Mouse (Mus musculus) gastrocnemius, postnatal 14 days (tissue): ENCODE results near the gene Gm20388. TPM values are rescaled to one million over a fixed set of nuclear protein-coding genes. Genes with fewer than 3 reads are reported as not detected.

Experiments used
- DNase-seq: peaks from one replicate; pipeline ENCODE4 v3.0.0; 2021; ENCODE audit warnings: mixed read lengths
- intact Hi-C: fragments of 180-260 bp; cut with DNase I; formaldehyde crosslinking; loops from one replicate; pipeline ENCODE4 v1.15.1; 2025; ENCODE audit warnings: low total_unique reads
- total RNA-seq, 2 experiments: library from RNA; stranded (reverse); gene quantifications; 2 replicates each; pipeline ENCODE4 v1.2.3; 2021

The Gm20388 gene
- total RNA-seq, 2 experiments from 2014 or later = 5.6 to 6.0 TPM

DNA sequence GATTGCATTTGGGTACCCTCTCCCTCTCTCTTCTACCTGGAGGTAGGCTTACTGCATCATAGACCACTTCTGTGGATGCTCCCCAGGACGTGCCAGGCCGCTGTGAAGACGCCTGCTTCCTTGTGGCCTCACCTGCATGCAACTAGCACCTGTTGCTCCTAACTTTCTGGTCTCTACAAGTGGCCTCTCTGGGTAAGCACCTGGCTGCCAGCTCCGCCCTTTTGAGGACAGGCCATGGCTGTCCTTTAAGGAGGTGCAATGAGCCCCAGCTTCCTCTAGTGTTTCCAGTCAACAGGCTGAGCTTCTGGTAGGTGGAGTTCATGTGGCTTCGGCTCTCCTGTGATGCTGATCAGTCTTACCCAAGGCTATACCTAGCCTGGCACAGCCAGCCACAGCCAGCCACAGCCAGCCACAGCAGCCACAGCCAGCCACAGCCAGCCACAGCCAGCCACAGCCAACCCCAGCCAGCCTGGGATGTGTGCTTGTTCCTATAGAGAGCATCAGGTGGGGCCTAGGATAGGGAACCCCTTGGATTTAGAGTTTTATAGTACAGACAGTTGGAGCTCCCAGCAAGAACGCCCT, 344.9 kb downstream of the Gm20388 start:
- intact Hi-C loops = no loop called here
- no peak for DNase-seq

DNA sequence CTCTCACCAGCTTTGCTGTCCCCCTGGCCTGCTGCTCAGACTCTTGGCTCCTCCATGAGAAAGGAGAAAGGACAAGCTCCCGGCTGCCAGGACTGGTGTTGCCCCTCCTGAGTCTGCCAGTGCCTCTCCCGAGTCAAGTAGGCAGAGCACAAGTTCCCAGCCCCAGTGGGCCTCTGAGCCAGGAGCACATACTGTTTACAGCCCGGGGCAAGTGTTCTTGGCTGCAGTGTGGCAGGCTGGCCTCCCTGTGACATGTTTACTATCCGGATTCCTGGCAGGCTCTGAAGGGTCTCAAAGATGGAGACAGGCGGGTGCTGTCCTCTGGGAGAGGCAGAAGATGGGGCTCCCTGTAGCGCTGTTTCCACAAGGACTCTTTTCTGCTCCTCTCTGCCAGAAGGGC, 346.3 kb downstream of the Gm20388 start:
- no peak for DNase-seq
- intact Hi-C loops = no loop called here

DNA sequence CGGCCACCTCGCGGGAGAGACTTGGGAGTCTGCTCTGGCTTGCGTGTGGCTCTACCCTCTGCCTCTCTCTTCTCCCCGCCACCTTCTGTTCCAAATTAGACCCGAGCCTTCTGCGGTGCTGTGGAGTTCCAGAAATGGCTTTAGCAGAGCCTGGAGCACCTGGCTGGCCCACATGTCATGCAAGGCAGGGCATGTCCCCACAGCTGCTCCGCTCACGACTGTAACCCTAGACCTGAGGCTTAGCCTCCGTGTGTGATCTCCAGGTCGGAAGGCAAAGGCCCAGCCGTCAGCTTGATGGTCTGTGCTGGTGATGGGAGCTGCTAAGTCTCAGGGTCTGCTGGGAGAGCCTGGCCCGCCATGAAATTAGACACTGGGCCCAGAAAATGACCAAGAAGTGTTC, 348.6 kb downstream of the Gm20388 start:
- intact Hi-C loops = no loop called here
- DNase-seq = peak; percentile 64

DNA sequence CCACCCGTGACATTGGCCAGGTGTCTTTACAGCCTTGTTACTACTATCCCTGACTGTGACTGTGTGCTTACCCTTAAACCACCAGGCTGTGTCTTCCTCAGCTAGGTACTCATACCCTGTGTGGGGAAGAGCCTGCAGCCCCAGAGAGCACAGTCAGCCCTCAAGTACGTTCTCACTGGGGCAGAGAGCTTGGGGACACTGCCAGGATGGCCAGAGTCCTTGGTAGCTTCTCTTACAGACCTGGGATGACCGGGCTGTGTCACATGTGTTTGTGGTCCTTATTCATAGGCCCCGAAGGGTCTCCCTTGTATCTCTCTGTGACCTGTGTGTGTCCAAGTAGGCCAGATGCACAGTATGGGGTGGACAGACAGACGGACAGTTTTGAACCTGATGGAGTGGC, 350.0 kb downstream of the Gm20388 start:
- peak; percentile 43 for DNase-seq
- intact Hi-C loops = no loop called here

DNA sequence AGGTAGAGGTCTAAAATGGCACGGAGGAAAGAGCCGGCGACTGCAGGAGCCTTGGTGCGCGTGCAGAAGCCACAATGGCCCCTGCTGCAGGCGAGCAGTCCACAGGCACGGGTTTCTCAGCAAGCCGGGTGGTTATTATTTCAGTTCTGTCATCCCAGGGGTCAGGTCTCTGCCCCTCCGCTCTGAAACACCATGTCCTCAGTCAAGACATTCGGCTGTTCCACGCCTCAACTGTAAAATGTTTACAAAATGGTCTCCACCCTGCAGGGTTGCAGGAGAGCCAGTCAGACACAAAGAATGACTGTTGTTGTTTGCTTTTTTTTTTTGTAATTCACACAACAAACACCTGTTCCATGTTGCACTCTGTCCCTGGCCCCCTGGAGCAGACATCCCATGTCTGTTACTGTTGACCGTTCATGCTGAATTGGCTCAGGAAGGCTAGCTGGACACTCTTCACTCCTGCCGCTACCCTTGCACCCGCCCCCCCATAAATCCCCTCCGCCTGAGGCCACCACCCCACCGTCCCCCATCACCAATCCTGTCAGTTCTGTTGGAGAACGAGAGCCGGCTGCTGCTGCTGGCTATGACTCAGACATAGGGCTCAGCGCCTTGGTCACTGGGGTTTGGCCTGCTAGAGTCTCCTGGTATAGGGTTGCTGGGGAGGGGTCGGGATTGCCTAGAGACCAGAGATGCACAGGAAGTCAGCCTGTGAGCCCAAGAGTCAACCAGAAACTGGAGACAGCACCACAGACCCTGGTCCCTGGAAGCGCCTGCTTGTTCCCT, 350.9 kb downstream of the Gm20388 start:
- DNase-seq = no peak
- intact Hi-C loops = no loop called here

DNA sequence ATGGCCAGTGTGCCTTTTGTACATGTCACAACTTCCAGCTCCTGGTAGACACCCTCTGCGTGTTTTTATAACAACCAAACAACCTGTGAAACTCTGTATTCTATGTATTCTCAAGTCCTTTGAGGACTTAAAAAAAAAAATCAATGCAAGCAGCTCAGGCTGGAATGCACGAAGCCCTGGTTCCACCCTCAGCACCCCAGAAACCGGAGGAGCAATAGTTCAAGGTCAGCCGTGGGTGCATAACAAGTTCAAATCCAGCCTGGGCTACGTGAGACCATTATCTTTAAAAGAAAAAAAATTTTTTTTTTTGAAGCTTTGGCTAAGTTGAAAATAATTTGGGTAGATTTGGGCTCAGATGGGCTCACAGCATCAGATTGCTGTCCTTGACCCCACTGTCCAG, 353.2 kb downstream of the Gm20388 start:
- no peak for DNase-seq
- intact Hi-C loops = no loop called here

DNA sequence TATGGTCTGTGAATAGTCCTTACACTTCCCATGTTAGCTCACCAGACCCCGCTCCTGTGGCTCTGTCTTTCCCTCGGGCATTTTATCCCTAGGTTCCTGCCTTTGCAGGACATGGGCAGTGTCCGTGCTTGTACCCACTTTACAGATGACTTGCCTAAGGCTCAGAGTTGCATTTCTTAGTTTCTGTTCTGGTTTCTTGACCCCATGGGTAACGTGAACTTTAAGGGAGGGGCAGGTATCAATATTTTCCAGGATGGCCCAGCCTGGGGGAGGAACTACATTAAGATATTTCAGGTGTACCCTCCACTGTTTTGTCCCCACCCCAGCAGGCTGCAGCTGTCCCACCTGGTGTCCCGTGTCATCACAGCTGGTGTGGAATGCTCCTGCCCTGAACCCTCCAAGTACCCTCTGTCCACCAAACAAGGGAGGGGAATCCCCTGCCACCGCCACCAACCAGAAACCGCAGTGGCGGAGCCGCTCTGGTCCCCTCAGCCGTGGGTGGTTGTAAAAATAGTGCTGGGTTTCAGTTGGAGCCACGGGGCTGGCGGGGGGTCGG, 353.8 kb downstream of the Gm20388 start:
- intact Hi-C loops = no loop called here
- DNase-seq = no peak

DNA sequence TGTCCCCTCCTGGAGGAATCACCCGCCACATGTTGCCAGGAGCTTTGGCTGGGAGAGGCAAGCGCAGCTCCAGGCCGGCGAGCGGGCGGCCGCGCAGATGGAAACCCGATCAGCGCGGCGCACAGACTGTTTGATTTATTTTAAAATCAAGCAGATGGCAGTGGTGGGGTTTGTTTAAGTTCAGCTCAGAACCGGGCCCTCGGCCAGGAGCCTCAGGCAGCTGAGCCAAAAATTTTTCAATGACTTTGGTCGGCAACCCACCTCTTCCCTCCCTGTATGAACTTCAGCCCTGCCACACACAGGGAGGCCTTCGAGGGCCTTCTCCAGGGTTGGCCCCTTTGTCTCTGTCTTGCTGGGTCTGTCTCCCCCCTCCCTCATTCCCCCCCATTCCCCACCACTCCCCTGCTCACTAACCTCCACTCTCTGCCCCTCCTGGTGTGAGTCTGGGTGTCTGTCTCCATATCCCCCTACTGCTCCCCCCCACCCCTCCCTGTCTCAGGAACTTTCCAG, 354.4 kb downstream of the Gm20388 start:
- intact Hi-C loops = no loop called here
- peak; percentile 83 for DNase-seq

DNA sequence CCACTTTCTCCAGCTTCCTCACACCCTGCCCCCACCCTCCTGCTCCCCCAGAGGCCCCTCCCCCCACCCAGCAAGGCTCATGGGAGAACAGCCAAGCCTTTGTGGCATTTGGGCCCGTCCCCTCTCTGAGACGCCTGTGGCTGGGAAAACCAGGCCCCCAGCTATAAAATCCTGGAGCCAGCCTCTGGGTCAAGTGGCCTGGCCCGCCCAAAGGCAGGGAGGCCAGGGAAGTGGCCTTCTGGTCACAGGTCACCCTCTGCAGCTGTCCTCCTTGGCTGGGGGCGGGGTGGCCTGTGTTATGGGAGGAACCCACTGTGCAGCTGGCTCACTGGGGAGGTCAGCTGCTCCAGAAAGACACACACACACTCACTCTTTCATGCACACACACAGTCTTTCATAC, 354.8 kb downstream of the Gm20388 start:
- intact Hi-C loops = no loop called here

DNA sequence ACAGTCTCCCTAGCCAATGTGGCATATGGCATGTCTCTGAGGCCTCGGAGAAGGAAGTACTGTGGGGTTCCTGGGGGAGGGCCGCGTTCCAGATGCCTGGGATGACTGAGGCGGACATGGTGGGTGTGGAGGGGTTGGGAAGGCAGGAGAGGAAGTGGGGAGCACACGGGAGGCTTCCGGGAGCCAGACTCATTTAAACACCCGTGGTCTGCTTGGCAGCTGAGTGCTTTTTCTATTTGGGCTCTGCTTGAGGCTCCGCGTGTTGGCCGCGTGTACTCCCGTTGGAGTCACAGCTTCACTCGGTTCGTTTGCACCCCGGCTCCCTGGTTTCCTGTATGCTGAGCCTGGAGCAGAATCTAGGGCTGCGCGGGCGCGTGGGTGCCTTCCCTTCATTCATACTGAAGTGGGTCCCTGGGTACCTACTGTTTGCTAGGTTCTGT, 357.9 kb downstream of the Gm20388 start:
- intact Hi-C loops = no loop called here
- no peak for DNase-seq

More for the DNA sequence above, 354.8 kb downstream of the Gm20388 start:
- peak; percentile 95 for DNase-seq

DNA sequence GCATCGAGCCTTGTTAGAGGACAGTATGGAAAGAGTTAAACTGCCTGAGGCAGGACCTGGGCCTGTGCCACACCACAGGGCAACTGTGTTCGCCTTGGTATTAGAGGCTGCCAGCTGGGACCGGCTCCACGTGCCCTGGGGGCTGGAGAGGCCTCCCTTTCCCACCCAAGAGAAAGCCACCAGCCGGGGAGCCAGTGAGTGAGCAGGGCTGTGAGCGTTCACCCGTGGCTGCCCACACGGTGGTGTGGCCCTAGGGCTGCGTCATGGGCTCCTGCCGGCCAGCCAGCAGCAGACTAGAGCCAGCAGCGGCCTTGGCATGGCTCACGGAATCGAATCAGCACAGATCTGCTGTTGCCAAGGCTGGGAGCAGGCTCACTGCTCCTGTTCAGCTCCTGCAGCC, 359.8 kb downstream of the Gm20388 start:
- DNase-seq = peak; percentile 83
- intact Hi-C loops = loop anchor here (10.0 kb wide), 1 partner anchor 86 kb away; no protein-coding TSS in a partner anchor

DNA sequence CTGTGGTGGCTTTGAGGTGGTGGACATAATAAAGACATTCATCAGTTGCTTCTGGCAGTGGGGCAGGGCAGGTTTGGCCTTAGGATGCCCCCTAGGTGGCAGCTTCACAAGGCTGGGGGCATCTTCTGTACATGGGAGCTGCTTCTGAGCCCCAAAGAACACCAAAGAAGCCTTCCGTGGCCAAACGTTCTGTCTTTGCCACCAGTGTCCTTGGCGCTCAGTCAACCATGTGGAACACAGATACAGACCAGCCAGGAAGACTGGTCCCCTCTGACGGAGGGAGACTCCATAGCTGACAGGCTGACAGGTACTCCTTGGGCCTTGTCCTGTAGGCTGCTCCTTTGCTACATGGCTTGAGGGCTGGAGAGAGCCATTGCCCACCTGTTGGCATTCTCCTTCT, 362.8 kb downstream of the Gm20388 start:
- DNase-seq = no peak
- intact Hi-C loops = loop anchor here (10.0 kb wide), 1 partner anchor 89 kb away; no protein-coding TSS in a partner anchor

DNA sequence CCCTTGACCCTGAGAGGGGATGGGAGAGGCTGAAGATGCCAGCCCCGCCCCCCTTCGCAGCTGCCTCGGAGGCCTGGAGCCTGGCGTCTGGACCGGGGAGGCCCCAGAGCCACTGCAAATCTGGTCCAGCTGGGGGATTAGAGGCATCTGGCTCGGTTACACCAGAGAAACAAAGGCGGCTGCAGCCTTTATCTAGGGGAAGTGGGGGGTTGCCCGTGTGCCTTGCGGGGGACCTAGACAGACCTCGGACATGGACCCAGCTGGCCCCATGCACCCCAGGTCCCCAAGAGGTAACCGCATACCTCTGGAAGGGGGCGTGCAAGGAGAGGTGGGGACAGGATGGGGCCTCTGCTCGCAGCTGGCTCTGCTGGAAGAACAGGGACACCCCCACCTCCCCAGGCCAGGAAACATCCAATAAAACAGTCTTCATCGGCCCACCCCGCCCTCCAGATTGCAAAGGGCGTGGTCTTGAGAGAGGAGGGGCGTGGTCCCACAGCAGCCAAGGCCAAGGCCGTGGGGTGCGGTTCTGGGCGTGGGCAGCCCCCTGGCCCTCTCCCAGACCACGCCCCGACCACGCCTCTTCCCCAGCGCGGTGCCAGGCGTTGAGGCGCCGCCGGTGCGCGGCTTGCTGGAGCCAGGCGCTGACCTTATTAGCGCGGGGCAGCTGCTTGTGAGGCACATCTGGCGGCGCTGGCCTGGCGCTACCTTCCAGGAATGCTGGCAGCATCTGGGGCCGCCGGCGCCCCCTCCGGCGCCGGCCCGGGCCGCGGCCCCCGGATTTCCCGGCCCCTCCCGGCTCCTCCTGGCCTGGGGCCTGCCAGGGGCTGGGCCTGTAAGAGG, 365.6 kb downstream of the Gm20388 start:
- peak; percentile 90 for DNase-seq
- intact Hi-C loops = loop anchor here (10.0 kb wide), 1 partner anchor 91 kb away; no protein-coding TSS in a partner anchor

DNA sequence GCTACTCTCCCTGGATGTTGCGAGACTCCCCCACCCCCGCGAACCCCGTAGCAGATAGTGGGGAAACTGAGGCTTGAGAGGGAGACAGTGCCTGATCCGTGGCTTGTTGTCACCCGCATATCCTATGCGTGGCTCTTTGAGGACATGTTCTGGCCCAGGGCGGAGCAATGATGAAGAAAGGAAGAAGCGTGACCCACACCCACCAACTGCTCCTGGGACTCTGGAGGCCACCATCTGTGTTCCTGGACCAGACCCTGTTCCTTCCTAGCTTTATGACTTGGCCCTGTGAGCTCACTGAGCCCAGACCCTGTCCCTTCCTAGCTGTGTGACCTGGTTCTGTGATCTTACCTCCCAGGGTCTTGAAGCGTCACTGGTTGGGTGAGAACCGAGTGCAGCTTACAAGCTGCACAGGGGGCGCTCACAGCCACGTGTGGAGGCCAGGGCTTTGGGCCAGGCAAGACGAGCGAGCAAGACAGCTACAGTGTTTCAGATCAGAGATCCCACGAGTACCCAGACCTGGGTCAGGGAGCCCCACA, 366.3 kb downstream of the Gm20388 start:
- intact Hi-C loops = loop anchor here (10.0 kb wide), 1 partner anchor 92 kb away; no protein-coding TSS in a partner anchor
- peak; percentile 63 for DNase-seq

DNA sequence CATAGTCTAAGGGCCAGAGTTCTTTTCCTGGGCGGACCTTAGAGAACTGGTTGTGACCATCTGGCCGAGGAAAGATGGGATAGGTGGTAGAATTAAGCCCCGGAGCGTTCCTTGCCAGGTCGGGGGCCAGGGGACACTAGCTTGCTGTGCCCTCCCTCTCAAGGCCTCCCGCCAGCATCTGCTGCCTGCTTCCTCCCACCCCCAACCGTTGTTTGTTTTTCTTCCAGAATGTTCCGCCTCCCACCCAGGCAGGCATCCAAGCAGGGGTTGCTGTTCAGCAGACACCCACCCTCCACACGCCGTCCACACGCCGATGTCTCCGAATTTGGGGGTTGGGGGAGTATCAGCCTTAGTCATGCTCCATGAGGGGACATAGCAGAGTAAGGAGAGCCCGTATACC, 367.4 kb downstream of the Gm20388 start:
- DNase-seq = no peak
- intact Hi-C loops = loop anchor here (10.0 kb wide), 1 partner anchor 93 kb away; no protein-coding TSS in a partner anchor

DNA sequence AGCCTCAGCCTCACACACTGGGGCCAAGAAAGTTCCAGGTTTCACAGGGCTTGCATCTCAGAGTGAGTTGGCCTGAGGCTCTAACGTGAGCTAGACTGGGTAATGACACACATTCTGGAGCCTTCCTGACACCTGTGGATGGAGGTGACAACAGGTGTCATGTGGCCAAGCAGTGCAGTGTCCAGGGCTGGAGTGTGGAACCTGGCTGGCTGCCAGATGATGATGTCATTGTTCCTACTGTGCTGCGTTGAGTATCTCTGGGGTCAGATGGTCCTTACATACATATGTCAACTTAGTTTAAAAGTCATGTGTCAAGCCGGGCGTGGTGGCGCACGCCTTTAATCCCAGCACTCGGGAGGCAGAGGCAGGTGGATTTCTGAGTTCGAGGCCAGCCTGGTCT, 368.8 kb downstream of the Gm20388 start:
- no peak for DNase-seq
- intact Hi-C loops = loop anchor here (10.0 kb wide), 1 partner anchor 95 kb away; no protein-coding TSS in a partner anchor

DNA sequence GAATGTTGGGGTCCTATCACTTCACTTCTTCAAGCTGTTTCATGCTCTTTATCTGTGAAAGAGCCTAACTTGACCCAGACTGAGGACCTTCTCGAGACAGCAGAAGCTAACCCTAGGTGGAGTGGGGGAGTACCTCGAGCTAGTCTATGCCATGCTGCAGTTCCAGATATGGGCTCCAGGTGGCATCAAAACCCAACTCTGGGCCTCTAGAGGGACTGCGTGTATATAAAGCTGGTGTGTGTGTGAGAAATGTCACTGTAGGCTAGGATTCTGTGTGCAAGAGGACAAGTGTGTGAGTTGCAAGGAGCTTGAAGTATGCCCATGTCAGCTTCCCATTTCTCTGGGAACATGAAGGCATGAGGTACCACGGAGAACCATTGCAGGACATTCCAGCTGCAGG, 370.8 kb downstream of the Gm20388 start:
- intact Hi-C loops = loop anchor here (5.0 kb wide), 1 partner anchor 36 kb away; no protein-coding TSS in a partner anchor
- DNase-seq = peak; percentile 72

DNA sequence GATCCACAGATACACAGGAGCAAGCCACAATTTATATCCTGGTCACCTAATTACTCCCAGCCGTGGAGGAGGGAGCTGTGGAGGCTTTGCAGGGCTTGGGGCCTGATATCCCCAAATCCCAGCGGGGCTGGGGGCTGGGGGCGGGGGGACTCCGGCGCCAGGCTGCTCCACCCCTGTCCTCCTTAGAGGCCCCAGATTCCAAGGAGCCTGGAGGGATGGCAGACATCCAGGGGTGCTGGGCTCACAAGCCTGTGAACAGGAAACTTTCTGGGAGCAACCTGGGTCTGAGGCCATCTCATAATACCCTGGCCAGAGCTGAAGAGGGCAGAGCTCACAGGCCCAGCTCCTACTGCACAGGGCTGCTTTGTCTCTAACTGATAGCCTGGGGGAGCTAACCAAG, 371.8 kb downstream of the Gm20388 start:
- DNase-seq = no peak
- intact Hi-C loops = loop anchor here (5.0 kb wide), 1 partner anchor 35 kb away; no protein-coding TSS in a partner anchor

DNA sequence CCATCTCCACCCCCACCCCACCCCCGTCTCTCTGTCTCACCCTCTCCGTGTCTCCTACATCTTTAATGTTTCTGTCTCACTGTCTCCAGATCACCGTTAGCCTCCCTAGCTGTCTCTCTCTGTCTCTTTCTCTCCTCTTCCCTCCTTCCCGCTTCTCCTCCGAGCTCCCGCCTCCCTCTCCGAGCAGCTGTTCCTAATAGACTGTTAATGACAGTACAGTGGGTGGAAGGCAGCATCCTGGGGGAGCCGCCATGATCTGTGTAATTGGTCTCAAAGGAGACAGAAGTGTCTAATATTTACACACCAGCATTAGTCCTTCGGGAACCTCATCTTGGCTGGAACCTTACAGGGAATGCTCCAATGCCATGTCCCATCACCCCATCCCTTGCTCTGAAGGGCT, 373.6 kb downstream of the Gm20388 start:
- intact Hi-C loops = loop anchor here (5.0 kb wide), 1 partner anchor 33 kb away; no protein-coding TSS in a partner anchor
- no peak for DNase-seq
